Mouse (Mus musculus) 416B (cell line): Measurements from ENCODE around the gene Glyctk.
"Not testable (repeated sequence)": the region's sequence is repeated elsewhere in the genome, so short reads cannot be mapped to it uniquely, and the experiment has no call there.

ENCODE experiments used
- DNase-seq: peaks from one replicate; pipeline ENCODE4 v3.0.0; 2011; ENCODE audit warnings: low read depth

Glyctk gene

DNA sequence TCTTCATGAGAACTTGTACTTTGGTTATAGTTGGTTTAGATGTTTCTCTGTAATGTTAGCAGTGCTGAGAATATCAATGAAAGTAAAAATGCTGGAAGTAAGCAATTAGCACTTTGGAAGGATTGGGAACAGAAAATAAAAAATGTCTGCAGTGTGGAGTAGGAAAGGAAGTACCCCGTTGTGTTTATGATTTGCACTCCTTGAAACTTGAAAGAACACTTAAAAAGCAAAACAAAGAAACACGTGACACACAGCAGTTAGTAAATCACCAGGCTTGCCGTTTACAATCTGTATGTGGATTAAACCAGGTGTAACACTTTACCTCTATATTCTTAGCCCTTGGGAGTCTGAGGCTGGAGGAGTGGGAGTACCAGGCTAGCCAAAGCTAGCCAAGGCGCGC lies 18.8 kb upstream of the Glyctk start:
- no peak for DNase-seq

DNA sequence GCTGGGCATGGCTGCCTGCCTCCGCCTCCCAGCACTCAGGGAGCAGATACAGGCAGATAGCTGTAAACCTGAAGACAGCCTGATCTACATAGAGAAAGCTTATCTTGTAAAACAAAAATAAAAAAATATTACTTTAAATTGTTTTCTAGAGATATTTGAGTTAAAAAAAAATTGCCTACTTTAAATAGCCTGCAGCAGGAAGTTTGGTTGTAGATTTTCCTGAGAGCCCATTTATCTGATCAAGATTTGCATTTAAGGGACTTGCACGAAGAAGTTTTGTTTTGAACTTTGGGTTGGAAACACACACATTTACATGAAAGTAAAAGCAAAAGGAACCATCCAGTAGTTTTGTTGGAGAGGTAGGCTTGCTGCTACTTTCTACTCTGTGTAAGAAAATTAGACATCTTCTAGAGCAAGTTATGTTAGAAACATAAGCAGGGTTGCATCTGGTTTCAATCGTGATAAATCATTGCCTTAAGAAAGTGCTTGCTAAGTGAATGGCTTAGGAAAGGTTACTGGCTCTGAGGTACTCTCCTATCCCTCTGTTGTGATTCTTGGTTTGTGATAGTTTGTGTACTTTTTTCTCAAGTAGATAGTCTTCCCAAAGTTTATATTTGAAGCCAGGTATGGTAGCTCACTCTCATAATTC lies 17.7 kb upstream of the Glyctk start:
- DNase-seq, result no peak

DNA sequence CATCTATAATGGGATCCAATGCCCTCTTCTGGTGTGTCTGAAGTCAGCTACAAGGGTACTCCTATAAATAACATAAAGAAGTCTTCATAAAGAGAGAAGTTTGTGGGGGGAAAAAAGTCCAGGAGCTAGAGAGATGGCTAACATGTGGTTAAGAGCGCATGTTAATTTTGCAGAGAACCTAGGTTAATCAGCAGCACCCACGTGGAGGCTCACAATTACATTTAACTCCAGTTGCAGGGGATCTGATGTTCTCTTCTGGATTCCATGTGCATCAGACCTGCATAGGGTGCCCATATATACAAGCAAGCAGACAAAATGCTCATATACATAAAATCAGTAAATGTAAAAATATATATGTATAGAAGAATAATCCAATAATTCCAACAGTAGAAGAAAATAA lies 15.4 kb upstream of the Glyctk start:
- no peak for DNase-seq

DNA sequence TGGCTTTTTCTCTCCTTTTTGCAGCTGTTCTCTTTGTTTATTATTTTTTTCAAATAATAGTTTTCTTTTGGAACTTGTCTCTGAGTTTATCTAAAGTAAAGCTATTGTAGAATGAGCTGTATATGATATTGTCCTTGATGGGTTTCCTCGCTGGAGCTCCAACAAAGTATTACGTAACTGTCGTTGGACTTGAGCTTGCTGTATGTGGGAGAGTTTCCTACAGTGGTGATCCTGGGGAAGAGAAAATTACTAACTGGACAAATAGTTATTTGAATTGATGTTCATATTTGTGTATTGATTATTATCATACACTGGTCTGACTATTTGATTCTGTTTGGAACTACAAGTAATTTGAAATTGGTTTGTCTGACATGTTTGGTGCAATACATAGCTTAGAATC lies 14.6 kb upstream of the Glyctk start:
- peak; percentile 38 for DNase-seq

DNA sequence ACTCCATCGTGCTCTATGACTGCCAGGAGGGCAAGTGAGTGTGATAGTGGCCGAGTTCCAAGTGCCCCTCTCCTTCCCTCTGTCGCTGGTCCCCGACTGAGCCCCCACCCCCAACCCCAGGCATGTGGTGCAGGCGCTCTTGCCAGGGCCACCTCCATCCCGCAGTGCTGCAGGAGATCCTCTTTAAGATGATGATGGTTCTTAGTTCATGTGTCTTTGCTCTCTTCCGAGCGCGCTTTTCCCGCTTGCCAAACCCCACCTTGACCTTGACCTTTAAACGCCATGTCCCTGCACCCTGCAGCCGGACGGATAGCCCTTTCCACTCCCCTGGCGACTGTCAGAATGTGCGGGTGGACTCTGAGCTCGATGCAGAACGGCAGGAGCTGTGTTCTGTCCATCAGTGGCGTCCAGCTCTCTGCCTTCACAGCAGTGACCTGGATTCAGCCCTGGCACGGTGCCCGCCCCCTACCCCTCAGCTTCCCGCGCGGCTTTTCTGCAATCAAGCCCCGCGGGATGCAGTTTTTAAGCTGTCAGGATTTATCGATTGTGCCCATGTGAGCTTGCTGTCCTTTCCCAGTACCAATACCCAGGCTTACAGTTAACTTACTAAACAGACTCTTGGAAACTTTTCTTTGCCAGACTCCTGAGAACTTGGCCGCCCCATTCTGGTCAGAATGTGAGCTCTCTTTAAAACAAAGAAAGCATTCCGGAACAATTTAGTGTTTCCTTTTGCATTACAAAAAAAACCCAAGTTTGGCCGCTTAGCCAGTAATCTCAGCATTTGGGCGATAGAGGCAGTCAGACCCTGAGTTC lies 13.6 kb upstream of the Glyctk start:
- peak; percentile 64 for DNase-seq

DNA sequence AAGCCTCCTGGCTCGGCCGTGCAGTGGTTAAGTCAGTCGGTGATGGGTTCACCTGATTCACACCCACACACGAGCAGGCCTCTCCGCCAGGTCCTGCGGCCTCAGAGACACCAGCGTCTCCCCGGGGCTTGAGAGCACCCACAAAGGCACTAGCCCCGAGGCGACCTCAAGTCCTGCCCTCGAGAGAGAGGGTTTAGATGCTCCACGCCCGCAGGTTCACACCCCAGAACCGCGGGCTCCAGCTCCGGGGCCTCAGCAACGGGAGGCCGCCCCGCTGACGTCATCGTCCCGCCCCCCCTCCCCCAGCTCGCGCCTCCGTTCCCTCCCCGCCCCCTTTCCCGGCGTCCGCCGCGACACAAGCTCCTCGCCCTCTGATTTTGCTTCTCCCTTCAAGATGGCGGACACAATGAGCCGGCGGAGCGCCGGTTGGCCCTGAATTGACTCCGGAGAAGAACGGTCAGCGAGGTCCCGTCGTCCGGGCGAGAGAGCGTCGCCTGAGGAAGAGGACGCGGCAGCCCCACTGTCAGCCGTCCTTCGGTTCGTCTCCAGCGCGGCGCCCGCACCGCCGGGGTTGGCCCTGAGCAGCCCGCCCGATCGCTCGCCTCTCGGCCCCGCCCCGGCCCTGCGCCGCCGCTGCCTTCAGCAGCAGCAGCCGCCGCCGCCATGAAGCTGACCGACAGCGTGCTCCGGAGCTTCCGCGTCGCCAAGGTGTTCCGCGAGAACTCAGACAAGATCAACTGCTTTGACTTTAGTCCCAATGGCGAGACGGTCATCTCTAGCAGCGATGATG lies 12.8 kb upstream of the Glyctk start, which contains the start of gene Wdr82:
Gene Wdr82 (plus strand): TSS at position 373 of the 790 bp plus-strand sequence.
- DNase-seq, result peak; percentile 92

DNA sequence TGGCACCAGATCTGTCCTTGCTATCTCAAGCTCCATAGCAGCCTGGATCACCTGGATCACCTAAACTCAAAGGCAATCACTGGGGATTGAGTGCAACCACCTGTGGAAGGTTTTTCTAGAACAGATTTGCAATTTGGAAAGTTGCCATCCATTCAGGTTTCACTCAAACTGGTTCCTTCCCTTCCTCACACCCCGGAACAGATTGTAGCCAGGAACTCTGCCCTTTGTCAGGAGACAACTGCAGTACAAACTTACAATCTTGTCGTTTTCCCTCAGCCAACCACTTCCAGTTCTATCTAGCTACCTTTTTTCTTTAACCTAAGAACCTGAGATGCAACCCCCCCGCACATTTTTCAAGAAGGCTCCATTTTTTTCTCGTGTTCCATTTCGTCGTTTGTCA lies 12.0 kb upstream of the Glyctk start:
- no peak for DNase-seq

DNA sequence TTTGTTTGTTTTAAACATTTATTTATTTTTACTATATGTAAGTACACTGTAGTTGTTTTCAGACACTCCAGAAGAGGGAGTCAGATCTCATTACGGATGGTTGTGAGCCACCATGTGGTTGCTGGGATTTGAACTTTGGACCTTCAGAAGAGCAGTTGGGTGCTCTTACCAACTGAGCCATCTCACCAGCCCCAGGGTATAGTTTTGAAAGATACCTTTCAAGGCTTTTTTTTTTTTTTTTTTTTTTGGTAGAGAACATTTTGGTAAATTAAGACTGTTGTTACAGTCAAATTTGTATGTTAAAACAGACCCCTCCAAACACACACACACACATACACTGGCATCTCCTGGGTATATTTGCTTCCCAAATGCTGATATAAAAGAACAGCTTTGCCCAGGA lies 11.1 kb upstream of the Glyctk start:
- DNase-seq, result not testable (repeated sequence)

DNA sequence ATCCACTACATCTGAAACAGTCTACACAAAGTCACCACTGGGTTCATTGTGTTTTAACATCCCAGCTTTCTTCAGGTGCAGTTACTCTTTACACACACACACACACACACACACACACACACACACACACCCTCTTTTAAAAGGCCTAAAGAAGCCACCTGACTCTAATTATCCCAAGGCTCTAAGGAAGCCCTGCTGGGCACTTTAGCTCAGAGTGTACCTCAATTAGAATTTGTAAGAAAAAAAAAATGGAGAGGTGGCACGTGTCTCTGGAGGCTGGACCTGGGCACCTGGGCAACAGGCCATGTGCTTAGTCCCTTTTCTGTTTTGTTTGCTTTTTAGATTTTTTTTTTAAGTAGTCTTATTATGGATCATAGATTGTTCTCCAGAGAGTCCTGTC lies 9.8 kb upstream of the Glyctk start:
- DNase-seq, result no peak

DNA sequence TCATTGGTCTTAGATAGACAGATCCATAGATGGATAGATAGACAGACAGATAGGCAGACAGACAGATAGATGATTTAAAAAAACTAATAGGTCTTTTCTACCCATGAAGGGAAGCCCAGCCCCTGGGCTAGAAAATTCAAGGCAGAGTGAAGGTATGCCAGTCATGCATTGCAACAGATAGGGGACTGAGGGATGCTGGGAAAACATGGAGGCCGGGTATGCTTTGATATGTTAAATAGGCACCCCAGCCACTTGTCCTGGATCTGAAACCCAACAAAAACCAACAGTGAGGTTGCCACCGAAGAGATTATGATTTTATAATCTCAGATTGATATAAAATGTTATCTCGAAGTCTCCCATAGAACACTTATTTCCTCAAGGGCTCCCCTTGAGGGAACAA lies 9.3 kb upstream of the Glyctk start:
- DNase-seq, result no peak

DNA sequence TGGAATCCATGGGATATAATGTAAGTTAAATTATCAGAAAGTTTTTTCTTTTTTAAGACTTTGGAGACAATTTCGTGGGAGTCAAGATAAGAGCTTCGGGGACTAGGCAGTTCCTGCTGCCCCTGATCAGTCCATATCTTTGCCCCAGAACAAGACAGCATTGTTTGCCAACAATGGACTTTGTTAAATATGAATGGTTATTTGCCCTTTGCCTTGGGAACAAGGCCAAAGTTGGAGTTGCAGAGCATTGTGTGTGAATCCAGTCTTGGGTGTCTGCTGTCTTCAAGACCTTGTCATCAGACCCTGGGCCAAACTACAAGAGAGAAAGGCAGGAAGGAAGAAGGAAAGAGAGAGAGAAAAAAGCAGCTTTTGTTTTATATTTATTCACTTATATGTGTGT lies 8.8 kb upstream of the Glyctk start:
- no peak for DNase-seq

DNA sequence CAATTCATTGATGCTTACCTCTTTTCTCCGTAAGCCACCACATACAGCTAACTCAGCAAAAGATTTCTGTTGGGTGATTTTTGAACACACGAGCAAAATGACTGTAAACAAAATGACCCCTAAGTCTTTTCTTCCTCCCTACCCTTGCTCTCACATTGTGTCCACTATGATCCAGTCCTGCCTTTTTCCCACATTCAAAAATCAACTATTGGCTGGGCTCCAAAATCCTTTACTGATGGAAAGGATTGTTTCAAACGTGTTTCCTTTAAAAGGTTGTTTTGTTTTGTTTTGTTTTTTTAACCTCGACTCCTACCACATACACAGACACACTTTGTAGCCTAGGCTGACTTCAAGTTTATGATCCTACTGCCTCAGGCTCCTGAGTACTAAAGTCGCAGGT lies 2.5 kb upstream of the Glyctk start:
- no peak for DNase-seq

DNA sequence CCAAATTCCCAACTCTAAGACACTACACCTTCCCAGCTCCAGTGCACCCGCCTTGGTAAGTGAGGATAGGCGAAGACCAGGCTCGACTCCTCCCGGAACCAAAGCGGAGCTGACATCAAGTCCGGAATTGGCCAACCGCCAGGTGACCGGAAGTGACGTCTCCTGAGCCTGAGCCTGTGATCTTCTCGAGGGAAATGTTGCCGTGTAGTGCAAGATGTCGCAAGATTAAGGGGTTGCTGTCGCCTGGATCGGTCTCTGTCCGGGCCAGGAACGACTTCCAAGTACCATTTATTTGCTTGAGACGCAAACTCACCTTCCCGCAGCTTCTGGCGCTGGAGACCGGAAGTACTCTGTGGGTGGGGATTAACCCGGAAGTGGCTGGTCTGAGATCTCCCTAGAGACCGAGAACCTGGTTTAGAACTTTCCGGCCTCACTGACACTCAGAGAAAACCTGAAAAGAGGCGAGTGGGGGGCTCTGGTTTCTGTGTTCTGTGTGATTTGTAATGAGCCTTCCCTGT lies 1.9 kb upstream of the Glyctk start:
- DNase-seq, result peak; percentile 96

DNA sequence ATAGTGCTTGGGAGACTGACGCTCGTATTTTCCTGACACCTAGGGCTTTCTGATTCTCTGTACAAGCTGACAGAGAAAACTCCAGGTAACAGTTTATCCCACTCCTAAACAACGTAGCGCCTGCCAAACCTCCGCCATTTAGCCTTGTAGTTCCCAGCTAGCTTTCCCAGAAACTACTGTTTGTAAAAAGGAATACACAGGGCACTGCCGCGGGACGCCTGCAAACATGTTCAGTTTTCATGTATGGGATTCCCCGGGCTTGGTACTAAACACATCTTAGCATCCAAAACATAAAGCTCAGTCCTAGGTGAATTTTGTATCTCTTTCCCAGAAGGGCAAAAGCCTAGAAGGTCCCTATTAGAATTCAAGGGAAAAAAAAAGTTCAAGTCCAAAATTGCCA lies 1.3 kb upstream of the Glyctk start:
- DNase-seq, result no peak

DNA sequence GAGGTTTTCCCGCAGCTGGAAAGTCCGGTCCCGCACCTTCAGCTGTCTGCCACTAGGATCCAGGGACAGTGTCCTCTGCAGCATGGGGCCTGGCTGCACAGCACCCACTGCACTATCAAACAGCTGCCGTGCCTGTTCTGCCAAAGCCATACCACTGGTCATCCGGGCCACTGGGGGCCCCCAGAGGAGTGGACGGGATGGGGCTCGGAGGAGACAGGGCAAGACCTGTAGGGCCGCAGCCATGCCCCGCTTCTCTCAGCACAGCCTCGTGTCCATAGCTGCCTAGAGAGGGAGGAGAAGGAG lies 364 bp downstream of the Glyctk start:
- no peak for DNase-seq

DNA sequence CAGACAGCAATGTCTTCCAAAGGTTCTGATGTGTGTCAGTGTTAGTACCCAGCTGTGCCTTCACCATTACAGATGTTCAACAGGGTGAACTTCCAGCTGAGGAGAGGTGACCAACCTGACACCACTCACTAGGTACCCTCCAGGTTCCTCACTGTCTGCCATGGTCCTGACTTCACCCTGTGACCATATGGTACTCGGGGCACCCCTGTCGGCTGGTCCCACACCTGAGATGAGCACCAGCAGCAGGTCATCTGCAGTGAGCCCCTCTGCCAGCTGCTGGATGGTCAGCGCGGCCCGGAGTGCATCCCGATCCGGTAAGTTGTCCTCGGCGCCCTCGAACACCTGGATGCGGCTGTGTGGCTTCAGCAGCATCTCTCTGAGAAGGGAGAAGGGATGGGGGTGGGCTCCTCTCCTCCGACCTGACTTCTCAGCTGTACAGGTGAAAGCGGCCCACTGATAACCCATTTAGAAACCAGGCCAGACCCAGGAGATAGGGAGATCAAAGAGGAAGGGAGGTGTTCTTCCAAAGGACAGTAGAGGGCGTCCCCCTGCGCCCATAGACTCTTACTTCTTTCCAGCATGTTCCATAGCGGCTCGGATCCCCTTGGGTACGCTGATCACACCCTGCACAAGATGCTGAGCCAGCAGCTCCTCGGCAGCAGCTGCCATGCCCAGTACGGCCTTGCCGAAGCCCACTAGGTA lies 866 bp downstream of the Glyctk start:
- no peak for DNase-seq

DNA sequence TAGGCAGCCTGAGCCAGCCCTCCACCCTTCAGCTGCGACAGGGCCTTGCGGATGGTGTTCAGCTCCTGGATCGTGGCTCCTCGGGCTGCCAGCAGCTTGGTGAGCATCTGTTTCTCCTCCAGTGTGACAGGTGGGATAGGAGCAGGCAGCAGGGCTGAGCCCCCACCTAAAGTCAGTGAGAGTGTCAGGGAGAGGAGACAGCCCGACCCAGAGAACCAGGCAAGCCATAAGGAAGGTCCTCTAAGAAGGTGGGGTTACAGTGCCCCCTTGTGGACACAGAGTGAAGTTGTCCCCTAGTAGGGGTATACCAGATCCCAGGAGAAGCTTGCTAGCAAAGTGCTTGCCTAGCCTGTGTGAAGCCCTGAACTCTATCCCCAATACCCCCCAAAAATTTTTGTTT lies 1.5 kb downstream of the Glyctk start:
- DNase-seq, result peak; percentile 74

DNA sequence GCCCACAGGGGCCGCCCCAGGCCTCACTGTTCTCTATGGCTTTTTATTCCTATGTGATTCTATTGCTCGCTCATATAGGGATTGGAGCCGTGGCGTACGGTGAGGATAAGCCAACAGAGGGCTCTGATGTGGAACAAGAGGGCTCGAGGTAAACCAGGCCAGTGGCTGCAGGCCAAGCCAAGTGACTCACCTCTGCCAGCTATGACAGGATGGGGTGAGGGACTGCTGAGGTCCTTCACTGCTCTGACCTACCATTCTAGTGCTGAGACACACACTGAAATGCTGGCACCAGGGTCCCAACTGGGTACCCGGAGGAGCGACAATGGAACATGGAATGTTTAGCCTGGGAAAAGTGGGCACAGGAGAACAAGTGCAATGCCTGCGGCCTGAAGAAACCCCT lies 3.8 kb downstream of the Glyctk start:
- peak; percentile 37 for DNase-seq

DNA sequence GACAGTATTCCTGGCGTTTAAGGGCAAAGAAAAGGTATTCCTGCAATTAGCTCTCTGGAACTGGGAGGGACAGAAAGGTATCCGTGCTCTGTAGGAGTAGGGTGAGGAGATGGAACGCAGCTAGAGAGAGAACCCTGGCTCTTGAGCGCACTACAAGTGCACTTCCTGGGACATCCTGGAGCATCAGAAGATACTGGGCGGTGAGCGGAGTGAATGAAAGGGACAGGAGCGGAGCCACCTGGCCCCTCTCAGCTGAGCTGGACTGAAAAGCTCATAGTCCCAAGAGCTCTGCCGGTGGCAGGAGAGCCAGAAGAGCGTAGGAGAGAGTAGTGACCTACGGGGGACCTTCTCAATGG lies 8.6 kb downstream of the Glyctk start:
- no peak for DNase-seq

DNA sequence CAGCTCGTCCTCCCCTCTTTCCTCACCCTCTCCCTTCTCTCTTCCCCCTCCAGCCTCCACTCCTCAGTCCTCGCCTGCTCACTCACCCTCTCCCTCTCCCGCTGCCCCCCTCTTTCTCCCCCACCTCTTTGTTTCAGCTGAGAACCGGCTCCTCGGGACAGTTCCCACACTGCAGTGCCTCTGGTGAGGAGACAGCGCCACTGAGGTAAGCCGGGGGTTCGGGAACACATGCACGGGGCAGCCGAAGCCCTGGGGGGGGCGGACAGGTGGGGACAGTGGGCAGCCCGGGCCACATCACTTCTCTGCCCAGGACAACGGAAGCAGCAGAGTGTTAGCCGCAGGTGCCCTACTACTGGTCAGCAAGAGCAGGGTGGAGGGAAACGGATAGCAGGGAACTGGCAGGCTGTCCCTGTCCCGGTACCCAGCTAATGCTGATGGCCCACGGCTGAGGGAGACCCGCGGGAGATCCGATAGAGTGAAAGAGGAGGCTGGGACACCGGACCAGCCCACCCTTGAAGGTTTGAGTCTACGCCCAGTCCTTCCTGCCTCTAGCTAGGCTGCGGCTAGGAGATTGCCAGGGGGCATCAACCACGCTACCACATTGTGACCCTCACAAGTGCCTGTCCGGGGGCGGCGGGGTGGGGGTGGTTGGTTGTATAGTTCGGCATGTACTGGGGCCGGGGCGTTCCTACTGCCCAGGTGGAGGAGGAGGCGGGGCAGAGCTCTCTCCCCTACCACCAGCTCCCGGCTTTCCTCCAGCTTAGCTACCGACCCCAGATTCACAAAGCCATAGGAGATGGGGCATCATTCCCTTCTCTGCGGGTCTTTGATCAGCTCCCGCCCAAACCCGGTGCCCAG lies 9.2 kb downstream of the Glyctk start:
- DNase-seq, result no peak

DNA sequence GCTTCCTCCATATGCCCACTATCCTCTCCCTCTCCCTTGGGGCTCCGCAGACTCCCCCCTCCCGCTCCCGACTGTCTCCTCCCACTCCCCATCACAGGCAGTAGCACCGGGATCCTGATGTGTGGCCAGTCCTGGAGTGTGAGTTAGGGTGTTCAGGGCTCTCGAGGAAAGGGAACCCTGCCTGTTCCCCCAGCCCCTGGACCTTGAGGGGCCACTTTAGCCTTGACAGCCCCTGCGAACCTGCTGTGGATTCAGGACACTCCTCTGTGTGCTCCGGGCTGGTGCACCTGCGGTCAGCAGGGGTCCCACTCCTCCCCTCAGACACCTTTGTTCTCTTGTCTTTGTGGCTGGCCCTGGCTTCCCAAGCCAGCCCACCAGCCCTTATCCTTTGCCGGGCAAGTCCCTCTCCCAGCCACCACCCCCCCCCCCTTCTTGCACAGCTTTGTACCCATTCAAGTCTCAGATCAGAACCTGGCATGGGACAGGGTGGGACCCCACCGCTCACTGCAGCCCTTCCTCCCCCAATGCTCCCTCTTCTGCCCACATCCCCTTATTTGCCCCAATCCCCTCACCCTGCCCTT lies 10.0 kb downstream of the Glyctk start:
- DNase-seq, result no peak
